Mouse (Mus musculus) erythroblast, embryonic 14.5 days (primary cell): ENCODE data around the gene Tecpr2. TPM values are rescaled to one million over a fixed set of nuclear protein-coding genes. Genes with fewer than 3 reads are reported as not detected.

ENCODE experiments used
- H3K27me3 ChIP-seq: 2 replicates; pipeline ENCODE4 v1.6.1; 2012; ENCODE audit warnings: inconsistent platforms; ENCODE audit not compliant: control insufficient read depth
- H3K36me3 ChIP-seq: 2 replicates; pipeline ENCODE4 v1.6.1; 2012; ENCODE audit warnings: mild to moderate bottlenecking, inconsistent platforms; ENCODE audit not compliant: control insufficient read depth
- H3K4me1 ChIP-seq: 2 replicates; pipeline ENCODE4 v1.6.1; 2012; ENCODE audit warnings: inconsistent platforms; ENCODE audit not compliant: control insufficient read depth
- H3K4me3 ChIP-seq: replicated peaks from 2 replicates; pipeline ENCODE3; 2012; ENCODE audit warnings: moderate library complexity, mild to moderate bottlenecking, inconsistent platforms
- H3K9me3 ChIP-seq: 2 replicates; pipeline ENCODE4 v1.6.1; 2012; ENCODE audit warnings: low read length, inconsistent platforms, mixed read lengths; ENCODE audit not compliant: control insufficient read depth
- GATA1 ChIP-seq: IDR thresholded peaks from 2 replicates; pipeline ENCODE4 v1.6.1; 2012; ENCODE audit warnings: low read length, inconsistent platforms, mixed read lengths
- TAL1 ChIP-seq: IDR thresholded peaks from 3 replicates; pipeline ENCODE4 v1.6.1; 2012; ENCODE audit warnings: low read length, inconsistent platforms, mixed read lengths
- polyA plus RNA-seq: library from polyadenylated mRNA; stranded (reverse); fragments of >175 nt; gene quantifications from 2 replicates; pipeline ENCODE4 v1.2.3, GENCODE M21; 2012

Tecpr2 gene
- polyA plus RNA-seq, 1 experiment: 0.16 TPM

GRCm38 (mm10) chr12:110986536-110987425, 97.7 kb downstream of the Tecpr2 start:
- H3K27me3 ChIP-seq: peaks cover 3% of the 10 kb centered on the region; the same call in 1 of the 2 replicates
- H3K4me1 ChIP-seq: peaks cover 34% of the 10 kb centered on the region
- no peak overlapping the region for H3K4me3 ChIP-seq
- no peaks in the 10 kb centered on the region for H3K36me3 ChIP-seq
- TF ChIP-seq GATA1 (no peak), TAL1 (no peak)
- no peaks in the 10 kb centered on the region for H3K9me3 ChIP-seq

DNA sequence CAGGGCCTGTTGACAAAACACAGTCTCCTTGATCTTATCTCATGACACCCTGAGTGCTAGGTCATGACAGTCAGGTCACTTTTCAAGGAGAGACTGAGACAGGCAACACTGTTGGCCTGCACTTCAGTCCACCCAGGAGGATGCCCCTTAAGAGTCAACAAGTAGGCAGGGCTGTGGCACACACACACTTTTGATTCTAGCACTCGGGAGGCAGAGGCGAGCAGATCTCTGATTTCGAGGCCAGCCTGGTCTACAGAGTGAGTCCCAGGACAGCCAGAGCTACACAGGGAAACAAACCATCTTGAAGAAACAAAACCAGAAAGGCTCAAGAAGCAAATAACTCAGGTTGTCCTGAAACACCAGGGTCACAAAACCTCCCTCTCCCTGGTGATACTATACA, 100.3 kb downstream of the Tecpr2 start:
- Histone ChIP-seq H3K27me3 (peaks cover 3% of the 10 kb centered on the region; the same call in 1 of the 2 replicates), H3K36me3 (no peaks in the 10 kb centered on the region), H3K4me3 (no peak overlapping the region), H3K9me3 (no peaks in the 10 kb centered on the region), H3K4me1 (peaks cover 37% of the 10 kb centered on the region)
- TF ChIP-seq TAL1 (no peak), GATA1 (no peak)

GRCm38 (mm10) chr12:110990500-110990899, 101.4 kb downstream of the Tecpr2 start:
- H3K36me3 ChIP-seq: no peaks in the 10 kb centered on the region
- no peak for TF ChIP-seq TAL1
- no peak for TF ChIP-seq GATA1
- peaks cover 40% of the 10 kb centered on the region for H3K4me1 ChIP-seq
- H3K9me3 ChIP-seq: no peaks in the 10 kb centered on the region
- H3K4me3 ChIP-seq: no peak overlapping the region
- H3K27me3 ChIP-seq: peaks cover under 1% of the 10 kb centered on the region; the same call in 1 of the 2 replicates

- TF ChIP-seq TAL1 (no peak), GATA1 (no peak)
- Histone ChIP-seq H3K4me3 (peak overlapping the region; percentile 74), H3K36me3 (no peaks in the 10 kb centered on the region), H3K4me1 (peaks cover 40% of the 10 kb centered on the region), H3K27me3 (no peaks in the 10 kb centered on the region), H3K9me3 (no peaks in the 10 kb centered on the region)
These were observed 102.5 kb downstream of the Tecpr2 start for GRCm38 (mm10) chr12:110991361-110992127.

DNA sequence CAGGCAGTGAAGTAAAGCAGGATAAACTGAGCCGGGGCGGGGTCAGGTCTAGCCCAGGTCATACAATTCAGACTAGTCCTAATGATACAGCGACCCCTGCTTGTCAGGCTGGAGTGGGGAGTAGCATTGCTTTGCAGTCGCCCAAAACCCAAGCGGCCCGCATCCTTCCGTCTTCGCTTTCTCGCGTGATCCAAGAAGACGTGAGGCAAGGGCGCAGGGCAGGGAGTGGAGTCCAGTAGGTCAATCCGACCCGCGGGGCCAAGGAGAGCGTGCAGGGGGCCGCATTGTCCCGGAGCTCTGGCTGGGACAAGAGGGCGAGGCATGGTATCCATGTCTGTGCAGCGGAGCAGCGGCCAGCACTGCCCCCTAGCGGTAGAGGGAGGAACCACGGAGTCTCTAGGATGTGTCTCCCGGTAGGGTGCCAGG, 103.1 kb downstream of the Tecpr2 start:
- H3K36me3 ChIP-seq: no peaks in the 10 kb centered on the region
- H3K4me1 ChIP-seq: peaks cover 40% of the 10 kb centered on the region
- no peaks in the 10 kb centered on the region for H3K9me3 ChIP-seq
- TF ChIP-seq GATA1 (no peak), TAL1 (no peak)
- no peaks in the 10 kb centered on the region for H3K27me3 ChIP-seq
- peak overlapping the region; percentile 74 for H3K4me3 ChIP-seq

DNA sequence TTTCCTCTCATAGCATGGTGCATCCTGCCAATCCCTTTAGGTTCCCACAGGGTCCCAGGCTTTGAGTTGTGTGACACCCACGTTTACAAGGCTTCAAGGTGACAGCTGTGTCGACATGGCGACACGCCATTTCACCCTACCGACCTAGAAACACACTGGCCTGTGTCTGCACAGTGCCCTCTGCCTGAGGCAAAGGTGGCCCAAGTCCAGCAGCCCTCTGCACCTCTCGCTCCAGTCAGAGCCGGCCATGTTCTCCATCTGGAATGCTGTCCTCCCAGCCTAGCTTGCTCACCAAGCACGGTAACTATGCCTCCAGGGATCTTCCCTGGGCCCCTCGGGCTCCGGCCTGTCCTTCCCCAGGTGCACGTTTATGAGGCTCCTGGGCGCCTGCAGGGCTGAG, 103.7 kb downstream of the Tecpr2 start:
- Histone ChIP-seq H3K36me3 (no peaks in the 10 kb centered on the region; the same call in 1 of the 2 replicates), H3K4me3 (peak overlapping the region; percentile 74), H3K27me3 (no peaks in the 10 kb centered on the region), H3K9me3 (peaks cover 2% of the 10 kb centered on the region), H3K4me1 (peaks cover 40% of the 10 kb centered on the region)
- TF ChIP-seq GATA1 (no peak), TAL1 (no peak)

- Histone ChIP-seq H3K27me3 (no peaks in the 10 kb centered on the region), H3K4me3 (no peak overlapping the region), H3K9me3 (peaks cover 7% of the 10 kb centered on the region), H3K36me3 (no peaks in the 10 kb centered on the region; the same call in 1 of the 2 replicates), H3K4me1 (peaks cover 40% of the 10 kb centered on the region)
- TF ChIP-seq TAL1: no peak
- no peak for TF ChIP-seq GATA1
These were observed 104.2 kb downstream of the Tecpr2 start for GRCm38 (mm10) chr12:110993226-110993625.

- no peak for TF ChIP-seq GATA1
- no peak for TF ChIP-seq TAL1
- H3K27me3 ChIP-seq: no peaks in the 10 kb centered on the region
- peaks cover 46% of the 10 kb centered on the region for H3K4me1 ChIP-seq
- peaks cover 4% of the 10 kb centered on the region; the same call in 1 of the 2 replicates for H3K36me3 ChIP-seq
- H3K4me3 ChIP-seq: no peak overlapping the region
- peaks cover 16% of the 10 kb centered on the region for H3K9me3 ChIP-seq
These were observed 105.6 kb downstream of the Tecpr2 start for GRCm38 (mm10) chr12:110994666-110995065.

- Histone ChIP-seq H3K4me3 (no peak overlapping the region), H3K4me1 (peaks cover 30% of the 10 kb centered on the region), H3K9me3 (peaks cover 16% of the 10 kb centered on the region), H3K36me3 (peaks cover 4% of the 10 kb centered on the region; the same call in 1 of the 2 replicates), H3K27me3 (no peaks in the 10 kb centered on the region)
- TF ChIP-seq TAL1 (no peak), GATA1 (no peak)
These were observed 109.0 kb downstream of the Tecpr2 start for GRCm38 (mm10) chr12:110998092-110998491.
